Mouse (Mus musculus): Measurements from ENCODE around the gene Ift52. TPM values are rescaled to one million over a fixed set of nuclear protein-coding genes. Genes with fewer than 3 reads are reported as not detected.

Ift52 gene
- total RNA-seq, 2 experiments from 2014 or later = 30.2 to 36.1 TPM

DNA sequence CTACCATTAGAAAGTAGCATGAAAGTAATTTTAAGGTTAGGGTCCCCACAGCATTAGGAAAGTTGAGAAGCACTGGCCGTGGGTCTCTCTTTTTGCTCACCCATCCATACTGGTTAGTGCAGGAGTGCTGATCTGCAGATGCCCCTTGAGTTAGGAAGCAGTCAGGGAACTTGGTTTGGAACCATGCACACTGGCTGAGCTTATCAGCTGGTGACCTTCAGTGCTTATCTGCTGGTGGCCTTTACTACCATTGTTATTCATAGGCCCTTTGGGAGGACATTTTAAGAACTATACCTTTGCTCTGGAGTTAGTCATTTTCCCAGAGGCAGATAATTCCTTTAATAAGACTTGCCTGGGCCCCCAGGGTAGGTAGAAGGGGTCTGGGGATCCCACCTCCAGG is 50.1 kb downstream of the Ift52 start:
- no peak for DNase-seq (ENCODE audit: low spot score in 2 of 2)
- intact Hi-C loops (cut with DNase I) = no loop called here

DNA sequence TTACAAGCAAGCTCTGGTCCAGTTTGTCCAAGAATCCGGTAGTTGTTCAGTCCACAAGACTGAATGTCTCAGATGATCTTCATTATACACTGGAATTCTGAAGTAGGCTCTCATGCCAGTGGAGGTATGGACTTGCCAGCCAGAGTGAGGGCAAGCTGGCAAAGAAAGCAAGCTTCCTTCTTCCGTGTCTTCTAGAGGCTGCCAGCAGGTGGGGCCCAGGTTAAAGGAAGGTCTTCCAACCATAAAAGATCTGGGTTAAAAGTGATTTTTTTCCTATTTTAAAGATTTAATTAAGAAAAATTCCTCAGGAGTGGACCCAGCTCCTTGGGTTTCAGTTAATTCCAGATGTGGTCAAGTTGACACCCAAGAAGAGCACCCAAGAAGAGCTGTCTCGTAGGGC is 53.1 kb downstream of the Ift52 start:
- intact Hi-C loops (cut with DNase I) = no loop called here
- DNase-seq (ENCODE audit: low spot score in 2 of 2) = no peak

DNA sequence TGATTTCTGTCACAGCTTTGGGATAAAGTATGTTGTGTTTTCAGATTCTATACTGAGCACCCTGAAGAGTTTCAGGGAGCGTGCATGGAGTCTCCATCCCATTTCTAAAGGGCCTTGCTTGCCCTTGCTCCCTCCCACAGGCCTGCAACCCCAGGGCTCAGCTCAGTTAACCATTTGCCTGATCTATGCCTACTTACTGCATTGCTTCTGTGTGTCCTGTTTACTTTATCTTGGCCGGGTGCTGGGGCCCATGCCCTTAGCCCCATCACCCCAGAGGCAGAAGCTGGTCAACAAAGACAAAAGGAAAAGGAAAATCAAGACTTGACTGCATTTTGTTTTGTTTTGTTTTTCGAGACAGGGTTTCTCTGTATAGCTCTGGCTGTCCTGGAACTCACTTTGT is 54.4 kb downstream of the Ift52 start:
- DNase-seq (ENCODE audit: low spot score in 2 of 2) = no peak
- intact Hi-C loops (cut with DNase I) = no loop called here

DNA sequence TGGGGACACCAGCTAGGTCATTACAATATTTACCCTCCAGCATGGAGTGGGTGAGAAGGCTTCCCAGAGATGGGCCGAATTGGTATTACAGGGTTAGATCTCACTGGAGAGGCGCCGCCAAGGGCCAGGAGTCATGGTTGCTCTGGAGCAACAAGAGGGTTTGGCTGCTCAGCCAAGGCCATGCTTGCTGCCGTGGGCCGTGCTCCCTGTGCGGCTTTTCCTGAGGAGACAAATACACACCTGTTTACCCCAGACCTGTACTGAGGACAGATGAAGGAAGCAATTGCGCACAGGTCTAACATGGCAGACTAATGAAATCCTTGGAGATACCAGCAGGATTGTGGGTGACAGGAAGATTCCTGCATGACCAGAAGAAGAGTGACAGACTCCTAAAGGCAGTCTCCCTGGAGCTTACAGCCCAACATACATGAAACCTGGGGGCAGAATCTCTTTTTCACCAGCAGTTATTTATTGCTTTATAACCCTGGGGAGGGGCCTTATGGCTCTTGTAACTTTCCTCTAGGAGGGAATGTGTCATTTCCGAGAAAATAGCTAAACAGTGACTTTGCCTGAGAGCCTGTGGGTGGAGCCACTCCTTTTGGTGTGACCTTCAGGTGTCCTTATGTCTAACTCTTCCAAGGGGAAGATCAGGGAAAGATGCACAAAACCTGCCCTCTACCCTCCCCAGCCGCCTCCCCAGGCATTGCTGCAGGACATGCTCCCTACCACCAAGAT is 56.0 kb downstream of the Ift52 start:
- intact Hi-C loops (cut with DNase I) = no loop called here
- no peak for DNase-seq (ENCODE audit: low spot score in 2 of 2)

DNA sequence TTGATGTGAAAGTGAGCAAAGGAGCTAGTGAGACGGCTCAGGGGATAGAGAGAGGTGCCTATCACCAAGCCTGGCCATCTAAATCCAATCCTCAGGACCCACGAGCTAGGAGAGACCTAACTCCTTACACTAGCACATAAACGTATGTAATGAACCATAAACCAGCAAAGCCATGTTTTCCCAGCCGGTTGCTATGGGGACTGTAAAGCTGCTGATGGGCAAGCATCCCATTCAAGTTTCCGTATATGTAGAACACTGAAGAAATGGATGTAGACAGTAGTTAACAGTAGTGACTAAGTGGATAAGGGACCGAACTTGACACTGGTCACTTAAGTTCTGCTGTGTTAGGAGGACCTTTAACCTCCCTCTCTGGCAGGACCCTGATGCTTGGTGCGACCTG is 56.9 kb downstream of the Ift52 start:
- no peak for DNase-seq (ENCODE audit: low spot score in 2 of 2)

DNA sequence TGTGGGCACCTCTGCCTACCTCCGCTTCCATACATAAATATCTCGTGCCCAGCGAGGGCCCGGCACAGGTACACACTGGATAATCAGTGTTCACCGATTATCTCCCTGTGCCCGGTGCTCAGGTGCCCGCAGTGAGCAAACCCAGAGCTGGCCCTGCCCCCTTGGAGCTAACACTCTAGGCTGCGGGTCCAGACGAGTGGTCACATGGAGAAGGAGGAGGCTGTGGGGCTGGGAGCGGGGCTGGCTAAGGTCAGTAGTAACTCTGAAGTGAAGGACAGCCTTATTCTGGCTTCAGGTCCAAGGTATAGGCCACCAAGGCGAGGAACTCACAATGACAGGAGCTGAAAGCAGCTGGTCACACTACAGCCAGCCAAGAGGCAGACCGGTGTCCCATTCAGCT is 57.7 kb downstream of the Ift52 start:
- no peak for DNase-seq (ENCODE audit: low spot score in 2 of 2)
- intact Hi-C loops (cut with DNase I) = no loop called here

More for the DNA sequence above, 56.9 kb downstream of the Ift52 start:
- intact Hi-C loops (cut with DNase I) = no loop called here

DNA sequence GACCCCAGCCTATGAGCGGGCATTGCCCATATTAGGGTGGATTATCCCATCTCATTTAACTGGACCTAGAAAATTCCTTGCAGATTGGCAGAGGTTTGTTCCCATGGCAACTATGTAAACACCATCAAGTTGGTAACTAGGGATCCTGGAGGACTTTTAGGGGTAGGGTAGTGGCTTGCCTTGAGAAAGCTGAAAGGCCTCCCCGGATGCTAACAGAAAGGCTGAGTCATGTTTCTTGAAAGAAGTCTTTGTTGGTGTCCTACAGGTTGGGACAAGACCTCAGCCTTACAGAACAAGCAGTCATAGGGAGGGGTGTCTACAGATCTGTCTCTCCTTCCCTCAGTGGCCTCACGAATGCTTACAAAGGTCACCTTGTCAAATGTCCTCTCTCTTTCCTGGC is 58.1 kb downstream of the Ift52 start:
- intact Hi-C loops (cut with DNase I) = no loop called here
- DNase-seq (ENCODE audit: low spot score in 2 of 2) = no peak

DNA sequence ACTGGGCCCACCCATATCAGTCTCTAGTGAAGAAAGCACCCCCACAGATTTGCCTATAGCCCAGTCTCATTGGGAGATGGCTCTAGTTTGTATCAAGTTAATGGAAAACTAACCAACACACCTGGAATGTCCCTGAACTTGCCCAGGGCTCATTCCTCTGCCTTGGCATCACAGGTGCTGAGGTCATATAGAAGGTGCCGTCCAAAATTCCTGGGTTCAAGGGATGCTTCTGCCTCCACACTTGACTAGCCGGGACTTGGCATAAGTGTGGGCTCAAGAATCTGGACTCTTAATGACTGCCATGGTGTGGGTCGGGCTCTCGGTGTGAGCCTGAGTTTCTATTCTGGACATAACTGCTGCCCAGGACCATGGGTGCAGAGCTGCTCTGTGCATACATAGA is 61.9 kb downstream of the Ift52 start:
- intact Hi-C loops (cut with DNase I) = no loop called here
- DNase-seq (ENCODE audit: low spot score in 2 of 2) = no peak

DNA sequence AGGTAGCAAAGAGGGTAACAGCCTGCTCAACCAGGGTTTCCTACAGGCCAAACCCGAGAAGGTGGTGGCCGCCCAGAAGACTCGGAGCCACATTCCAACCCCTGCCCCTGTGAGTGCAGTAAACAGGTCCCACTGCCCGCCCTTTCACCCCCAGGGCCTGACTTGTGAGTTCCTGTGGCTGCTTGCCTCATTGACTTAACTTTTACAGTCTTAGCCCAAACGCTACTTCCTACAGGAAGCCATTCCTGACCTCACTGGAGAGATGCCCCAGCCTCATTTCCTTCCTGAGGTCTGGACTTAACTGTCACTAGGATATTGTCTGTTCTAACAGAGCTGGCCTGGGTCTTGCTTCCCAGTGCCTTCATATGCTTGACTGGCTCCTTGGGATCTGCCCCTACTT is 65.4 kb downstream of the Ift52 start:
- intact Hi-C loops (cut with DNase I) = no loop called here

DNA sequence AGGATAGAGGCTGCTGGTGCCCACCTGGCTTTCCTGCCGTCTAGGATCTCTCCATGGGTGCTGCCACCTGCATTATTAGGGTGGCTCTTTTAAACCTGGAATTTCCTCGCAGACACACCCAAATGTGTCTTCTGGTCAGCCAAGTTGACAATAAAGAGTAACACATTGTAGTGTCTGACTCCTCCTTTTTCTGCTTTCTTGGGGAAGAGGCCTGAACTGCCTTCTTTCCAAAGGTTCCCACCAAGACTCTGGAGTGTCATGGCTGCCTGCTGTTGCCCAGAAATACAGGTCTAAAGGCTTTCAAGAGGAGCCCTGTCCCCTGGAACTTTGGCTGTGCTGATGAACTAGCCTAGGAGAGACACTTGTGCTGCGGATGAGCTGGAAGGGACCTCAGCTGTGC is 67.4 kb downstream of the Ift52 start:
- intact Hi-C loops (cut with DNase I) = no loop called here
- DNase-seq (ENCODE audit: low spot score in 2 of 2) = no peak

More for the DNA sequence above, 65.4 kb downstream of the Ift52 start:
- no peak for DNase-seq (ENCODE audit: low spot score in 2 of 2)

DNA sequence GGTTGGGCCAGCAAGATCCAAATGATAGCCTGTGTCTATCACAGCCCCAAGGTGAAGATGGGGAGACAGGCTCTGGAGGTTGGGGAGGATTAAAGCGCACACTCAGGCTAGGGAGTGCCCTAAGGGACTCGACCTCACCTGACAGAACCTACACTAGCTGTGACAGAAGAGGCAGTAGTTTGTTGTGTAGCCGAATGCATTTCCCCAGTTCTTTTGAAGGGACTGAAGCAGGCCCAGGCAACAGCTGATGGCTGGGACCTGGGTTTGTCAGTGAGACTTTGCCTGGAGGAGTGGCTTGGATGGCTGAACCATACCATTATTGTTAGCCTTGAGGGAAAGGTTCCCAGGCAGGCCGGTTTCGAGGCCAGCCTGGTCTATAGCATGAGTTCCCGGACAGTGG is 67.9 kb downstream of the Ift52 start:
- DNase-seq (ENCODE audit: low spot score in 2 of 2) = no peak
- intact Hi-C loops (cut with DNase I) = no loop called here

DNA sequence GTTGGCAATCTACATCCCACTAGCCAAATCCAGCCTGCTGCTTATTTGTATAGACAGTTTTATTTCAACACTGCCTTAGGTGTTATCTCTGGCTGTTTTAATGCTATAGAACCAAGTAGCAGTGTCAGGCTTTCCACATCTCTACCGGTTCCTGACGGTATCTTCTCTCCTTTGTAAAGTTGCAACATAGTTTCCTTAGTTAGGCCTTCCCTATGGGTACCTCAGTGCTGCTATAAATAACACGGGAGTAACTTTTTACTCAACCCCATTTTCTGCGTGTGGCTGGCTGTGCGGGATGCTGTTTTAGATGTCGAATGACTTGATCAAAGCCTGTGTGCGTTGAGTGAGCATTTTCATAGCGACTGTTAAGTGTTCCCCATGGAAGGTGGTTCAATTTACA is 69.4 kb downstream of the Ift52 start:
- DNase-seq (ENCODE audit: low spot score in 2 of 2) = no peak
- intact Hi-C loops (cut with DNase I) = no loop called here

DNA sequence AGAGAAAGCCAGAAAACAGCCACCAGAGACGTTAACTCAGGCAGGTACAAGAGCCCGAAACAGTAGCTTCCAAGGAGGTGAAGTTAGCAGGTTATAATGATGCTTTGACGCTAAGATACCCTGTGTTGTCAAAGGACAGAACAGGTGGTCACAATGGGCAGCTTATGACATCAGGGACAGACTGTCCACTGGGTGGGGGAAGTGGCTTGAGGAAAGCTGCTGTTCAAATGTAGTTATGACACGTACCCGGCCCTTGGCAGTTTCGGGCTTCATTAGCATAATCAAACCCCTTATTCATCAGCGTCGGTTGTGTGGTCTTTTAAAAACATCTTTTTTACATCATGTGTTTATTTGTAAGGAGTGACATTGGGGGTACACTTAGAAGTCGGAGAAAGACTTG is 70.6 kb downstream of the Ift52 start, which contains the start of gene Gtsf1l:
TSS of gene Gtsf1l (minus strand) at position 128 of the 400 bp plus-strand sequence.
- no peak for DNase-seq (ENCODE audit: low spot score in 2 of 2)
- intact Hi-C loops (cut with DNase I) = no loop called here

DNA sequence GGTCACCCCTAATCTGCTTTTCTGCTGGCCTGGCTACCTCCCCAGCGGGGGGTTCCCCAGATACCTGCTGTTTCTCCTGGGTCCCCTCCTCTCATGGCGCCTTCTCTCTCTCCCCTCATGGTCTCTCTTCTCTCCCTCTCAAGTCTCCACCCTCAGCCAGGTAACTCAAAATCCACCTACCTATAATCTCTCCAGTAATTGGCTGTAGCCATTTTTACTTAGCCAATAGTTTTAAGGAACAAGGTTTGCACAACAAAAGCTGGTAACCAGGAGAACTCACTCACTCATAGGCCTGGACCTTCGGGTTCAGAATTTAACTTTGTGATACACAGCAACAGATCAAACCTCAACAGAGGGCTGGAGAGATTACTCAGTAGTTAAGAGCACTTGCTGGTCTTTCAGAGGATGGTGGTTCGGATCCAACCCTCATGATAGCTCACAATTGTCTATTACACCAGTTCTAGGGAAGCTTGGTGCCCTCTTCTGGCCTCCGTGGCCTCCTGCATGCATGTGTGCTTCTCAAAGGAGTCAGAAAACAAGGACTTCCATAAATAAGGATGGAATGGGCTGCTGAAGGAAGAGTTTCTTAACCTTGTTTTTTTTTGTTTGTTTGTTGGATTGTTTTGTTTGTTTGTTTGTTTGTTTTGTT is 72.4 kb downstream of the Ift52 start:
- intact Hi-C loops (cut with DNase I) = no loop called here
- DNase-seq (ENCODE audit: low spot score in 2 of 2) = no peak

DNA sequence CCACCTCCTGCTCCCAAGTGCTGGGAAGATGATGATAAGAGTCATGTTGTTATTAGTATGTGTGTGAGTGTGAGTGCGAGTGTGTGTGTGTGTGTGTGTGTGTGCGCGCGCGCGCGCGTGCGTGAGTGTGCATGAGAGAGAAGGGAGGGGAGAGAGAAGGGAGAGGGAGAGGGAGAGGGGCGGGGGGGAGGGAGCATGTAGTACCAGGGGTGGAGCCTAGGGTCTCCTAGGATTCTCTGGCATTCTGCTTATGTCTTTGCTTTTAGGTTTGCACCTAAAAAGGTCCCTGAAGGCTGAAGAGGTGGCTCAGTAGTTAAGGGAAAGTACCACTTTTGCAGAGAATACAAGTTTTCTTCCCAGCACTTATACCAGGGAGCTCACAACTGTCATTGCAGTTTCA is 77.8 kb downstream of the Ift52 start:
- no peak for DNase-seq (ENCODE audit: low spot score in 2 of 2)
- intact Hi-C loops (cut with DNase I) = no loop called here

Small RNAs within 50 kb of the gene (microRNA-seq; reads per million reads assigned to microRNA genes)
- gene Gm22174 (not detected), gene Mir7003 (not detected)

Other genes with a start within 250 kb of the Ift52 start
- 100 to 1,000 TPM in 1 of 2 experiments, 10 to 100 TPM in 1; 69.7 to 123 TPM for gene Srsf6, start 85.8 kb upstream of the Ift52 start, total RNA-seq (2021)
- gene L3mbtl1, start 73.9 kb upstream of the Ift52 start, total RNA-seq (2021) = 10 to 100 TPM; 11.4 to 21.7 TPM
- gene Sgk2, start 30.0 kb upstream of the Ift52 start, total RNA-seq (2021) = under 1 TPM; 0.57 to 0.79 TPM
- gene Mybl2, start 37.3 kb downstream of the Ift52 start, total RNA-seq (2021) = 1 to 10 TPM; 1.2 to 4.5 TPM
- not detected for gene Gtsf1l, start 70.5 kb downstream of the Ift52 start, total RNA-seq (2021)
- gene Tox2, start 185.8 kb downstream of the Ift52 start, total RNA-seq (2021) = 10 to 100 TPM; 28.2 to 31.0 TPM

All from left cerebral cortex, postnatal 36 days (tissue).